Mouse (Mus musculus): ENCODE data around the gene Fcnb. TPM values are rescaled to one million over a fixed set of nuclear protein-coding genes. Genes with fewer than 3 reads are reported as not detected.

The Fcnb gene
- polyA plus RNA-seq, 1 experiment from 2014 or later: not detected

Other genes with a start within 250 kb of the Fcnb start
- 28.1 and 30.1 TPM in 2 replicates for gene Col5a1, start 198.5 kb downstream of the Fcnb start, polyA plus RNA-seq (2014; fragmentation: Nextera tagmentation; extraction: Ambion mirVana)
- 111 and 118 TPM in 2 replicates for gene Olfm1, start 108.1 kb upstream of the Fcnb start, polyA plus RNA-seq (2014; fragmentation: Nextera tagmentation; extraction: Ambion mirVana)

All from neural tube, embryonic 11.5 days (tissue).